Mouse (Mus musculus) v-Abl transformed pro-B cells (cell line): ENCODE data around the gene Smpd4.

ENCODE experiments used
- in situ Hi-C, 2 experiments: fragments of 400-800 bp; cut with MboI; formaldehyde crosslinking; loops; one replicate each; pipeline ENCODE4 v1.15.1; 2025; ENCODE audit not compliant: unreplicated experiment in 2 of 2

Gene Smpd4

DNA sequence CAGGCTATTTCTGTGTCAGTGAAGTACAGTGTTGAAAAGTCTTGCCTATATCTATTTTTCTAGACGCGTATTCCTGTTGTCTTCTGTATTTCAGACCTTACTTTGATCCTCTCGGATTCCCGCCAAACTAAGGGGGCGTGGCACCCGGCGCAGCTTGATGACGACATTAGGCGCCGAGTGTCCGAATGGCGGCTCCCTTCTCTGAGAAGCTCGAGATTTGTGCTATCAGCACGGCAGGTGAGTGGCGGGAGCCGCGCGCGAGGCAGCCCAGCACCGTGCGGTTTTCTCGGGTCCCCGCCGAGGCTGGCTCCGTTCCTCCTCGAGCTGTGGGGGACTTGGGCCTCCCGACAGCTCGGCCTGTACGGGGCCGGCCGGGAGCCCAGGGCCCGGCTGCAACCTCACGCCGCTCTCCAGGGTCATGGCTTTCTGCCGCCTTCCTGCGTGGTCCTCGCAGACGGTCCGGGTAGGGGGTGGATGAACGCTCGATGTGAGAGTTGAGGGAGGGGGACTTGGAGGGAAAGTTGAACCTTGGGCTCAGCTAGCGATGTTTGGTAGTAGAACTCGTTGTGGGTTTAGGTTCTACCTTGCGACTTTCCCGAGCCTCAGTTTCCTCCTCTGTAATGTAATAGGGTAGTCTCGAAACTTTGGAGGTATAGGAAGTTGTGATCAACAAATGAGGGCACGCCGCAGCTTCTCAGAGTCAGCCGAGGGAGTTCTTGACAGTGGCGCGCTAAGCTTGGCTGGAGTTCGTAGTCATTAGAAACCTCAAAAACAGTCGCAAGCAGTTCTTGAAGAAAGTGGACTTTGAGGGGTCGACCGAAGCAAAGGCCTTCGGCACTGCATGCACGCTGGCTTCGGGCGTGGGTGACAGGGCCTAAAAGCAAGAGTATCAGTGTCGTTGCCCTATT is at the start of gene Smpd4:
Gene Smpd4, plus strand, starts transcription at position 157 of the 908 bp plus-strand sequence.
- in situ Hi-C loops = loop anchor here in 1 of 2 experiments (10.0 kb wide), 1 partner anchor 145 kb away; no protein-coding TSS in a partner anchor

DNA sequence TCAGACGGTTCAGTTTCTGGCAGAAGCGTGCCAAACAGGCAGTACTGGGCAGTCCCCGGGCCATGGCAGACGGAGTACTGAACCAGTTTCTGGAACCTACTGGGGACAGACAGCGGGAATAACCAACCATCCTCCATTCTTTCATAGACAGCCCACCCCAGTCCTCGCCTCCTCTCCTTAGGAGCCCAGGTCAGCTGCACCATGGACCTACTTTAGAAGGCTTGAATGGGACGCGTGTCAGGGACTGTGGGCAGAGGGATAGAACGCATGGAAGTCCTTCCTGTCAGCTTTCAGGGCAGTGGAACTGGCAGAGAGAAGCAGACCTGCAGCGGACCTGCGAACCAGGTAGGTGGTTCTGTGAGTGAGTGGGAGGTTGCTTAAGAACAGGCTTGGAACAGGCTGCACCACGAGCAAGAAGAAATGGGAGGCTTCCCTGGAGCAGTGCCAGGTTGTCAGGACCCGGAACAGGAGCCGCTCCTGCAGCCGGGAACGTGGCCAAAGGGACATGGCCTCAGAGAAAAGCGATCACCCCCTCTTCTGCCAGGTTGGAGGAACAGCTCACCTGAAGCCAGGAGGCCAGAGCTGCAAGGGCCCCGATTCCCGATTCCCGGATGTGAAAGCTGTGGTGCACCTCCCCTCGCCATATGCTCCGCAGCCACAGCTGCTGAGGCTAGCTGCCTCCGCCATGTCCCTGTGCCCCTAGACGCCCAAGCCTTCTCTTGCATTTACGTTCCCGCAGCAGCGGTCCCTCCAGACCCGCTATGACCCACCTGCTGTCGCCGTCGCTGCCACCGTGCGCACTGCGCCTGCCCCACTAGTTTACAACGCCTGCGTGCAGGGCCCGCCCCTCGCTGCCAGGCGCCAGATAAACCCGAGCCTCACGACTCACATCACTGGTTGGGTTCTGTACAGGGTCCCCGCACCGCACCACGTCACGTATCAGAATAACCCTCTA is 43.0 kb upstream of the Smpd4 start:
- in situ Hi-C loops = no loop called here

DNA sequence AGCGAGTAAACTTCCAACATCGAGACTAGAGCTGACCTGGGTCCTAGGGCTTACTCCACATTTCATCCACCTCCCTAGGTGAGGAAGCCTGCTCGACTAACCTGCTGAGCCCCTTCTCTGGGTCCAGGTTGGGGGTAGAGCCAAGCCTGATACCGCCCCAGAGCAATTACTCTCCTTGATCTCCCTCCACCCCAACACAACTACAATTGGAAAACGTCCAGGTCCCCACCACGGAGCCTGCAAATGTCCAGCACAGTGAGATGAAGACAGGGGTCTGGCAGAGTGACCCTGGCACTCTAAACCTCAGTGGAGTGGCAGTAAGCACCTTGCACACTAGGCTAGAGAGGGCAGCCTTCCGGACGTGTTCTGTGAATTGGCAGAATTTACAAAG is 42.3 kb upstream of the Smpd4 start:
- in situ Hi-C loops = no loop called here

DNA sequence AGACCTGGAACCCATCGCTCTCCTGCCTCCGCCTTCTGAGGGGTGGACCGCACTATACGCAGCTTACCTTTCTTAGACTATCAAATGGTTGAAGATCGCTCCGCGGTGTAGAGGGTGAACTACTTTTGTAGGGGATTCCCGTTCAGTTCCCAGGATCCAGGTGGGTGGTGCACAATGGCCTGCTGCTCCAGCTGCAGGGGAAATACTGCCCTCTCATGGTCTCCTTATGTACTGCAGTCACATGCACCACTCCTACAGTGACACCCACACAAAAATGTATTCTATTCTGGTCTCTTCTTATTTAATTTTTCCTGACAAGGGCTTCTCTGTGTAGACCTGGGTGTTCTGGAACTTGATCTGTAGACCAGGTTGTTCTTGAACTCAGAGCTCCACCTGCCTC is 36.1 kb upstream of the Smpd4 start, which contains the start of gene Slc7a4:
Gene Slc7a4, minus strand, starts transcription at position 151 of the 400 bp plus-strand sequence.
- in situ Hi-C loops = no loop called here

DNA sequence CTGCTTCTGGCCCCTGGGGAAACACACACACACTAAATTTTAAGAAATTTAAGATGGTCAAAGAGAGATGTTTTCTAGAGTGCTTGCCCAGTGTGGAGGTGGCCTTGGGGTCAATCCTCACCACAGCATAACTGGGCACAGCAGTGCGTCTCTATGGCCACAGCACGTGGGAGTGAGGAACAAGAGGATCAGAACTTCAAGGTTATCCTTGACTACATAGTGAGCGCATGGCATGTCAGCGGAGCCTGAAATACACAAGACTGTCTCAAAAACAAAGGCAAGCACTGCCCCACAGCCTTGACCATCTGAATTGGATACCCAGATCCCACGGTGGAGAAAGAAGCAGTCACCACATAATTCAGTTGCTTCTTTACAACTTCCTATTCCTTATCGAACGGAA is 34.6 kb upstream of the Smpd4 start:
- in situ Hi-C loops = no loop called here

DNA sequence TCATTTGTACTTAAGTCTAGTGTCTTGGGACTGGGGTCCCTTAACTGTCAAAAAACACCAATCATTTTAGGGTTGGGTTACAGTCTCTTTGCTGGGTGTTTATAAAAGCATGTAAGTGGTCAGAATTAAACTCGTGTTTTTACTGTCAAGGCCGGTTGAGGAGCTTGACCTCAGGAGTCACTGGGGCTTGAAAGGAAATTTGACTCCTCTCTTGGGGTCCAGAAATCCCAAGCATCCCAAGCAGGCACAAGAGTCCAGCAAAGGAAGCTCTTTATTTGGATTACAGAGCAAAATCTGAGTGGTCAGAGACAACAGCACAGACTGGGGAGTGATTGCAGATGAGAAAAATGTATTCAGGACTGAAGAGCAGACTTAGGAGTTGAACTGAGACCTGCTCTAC is 28.4 kb upstream of the Smpd4 start:
- in situ Hi-C loops = no loop called here

DNA sequence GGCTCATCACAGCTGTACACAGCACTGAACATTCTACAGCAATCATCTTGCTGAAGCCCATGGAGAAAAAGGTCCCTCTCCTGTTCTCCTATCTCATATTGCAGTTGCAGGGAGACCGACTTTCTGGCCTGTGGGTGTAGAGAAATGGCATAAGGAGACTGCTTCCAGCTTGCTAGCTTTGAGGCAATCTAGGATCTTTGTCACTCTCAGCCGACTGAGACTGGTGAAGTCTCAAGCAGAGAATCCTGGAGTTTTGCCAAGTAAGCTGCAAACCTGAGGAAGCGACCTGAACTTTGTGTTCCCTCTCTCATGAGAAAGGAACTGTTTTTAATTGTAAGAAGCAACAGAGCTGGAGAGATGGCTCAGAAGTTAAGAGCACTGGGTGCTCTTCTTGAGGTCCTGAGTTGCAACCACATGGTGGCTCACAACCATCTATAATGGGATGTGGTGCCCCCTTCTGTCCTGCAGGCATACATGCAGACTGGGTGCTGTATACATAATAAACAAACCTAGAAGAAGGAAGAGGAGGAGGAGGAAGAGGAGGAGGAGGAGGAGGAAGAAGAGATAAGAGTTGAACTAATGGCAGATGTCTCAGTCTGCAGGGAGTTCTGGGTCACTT is 18.1 kb upstream of the Smpd4 start:
- in situ Hi-C loops = no loop called here

DNA sequence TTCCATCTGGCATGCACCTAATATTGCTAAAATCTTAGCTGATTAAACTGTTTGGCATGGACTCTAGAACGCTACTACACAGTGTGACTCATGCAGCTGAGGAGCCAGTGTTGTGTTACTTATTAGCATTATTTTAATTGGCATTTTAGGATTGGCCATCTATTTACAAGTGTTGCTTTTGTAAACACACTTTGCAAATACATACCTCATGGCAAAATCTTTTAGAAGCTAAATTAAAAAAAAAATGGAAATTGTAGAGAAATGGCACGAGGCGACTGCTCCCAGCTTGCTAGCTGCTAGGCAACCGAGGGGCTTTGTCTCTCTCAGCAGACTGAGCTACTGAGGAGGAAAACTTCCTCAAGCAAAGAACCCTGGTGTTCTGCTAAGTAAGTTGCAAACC is 14.2 kb upstream of the Smpd4 start:
- in situ Hi-C loops = no loop called here

DNA sequence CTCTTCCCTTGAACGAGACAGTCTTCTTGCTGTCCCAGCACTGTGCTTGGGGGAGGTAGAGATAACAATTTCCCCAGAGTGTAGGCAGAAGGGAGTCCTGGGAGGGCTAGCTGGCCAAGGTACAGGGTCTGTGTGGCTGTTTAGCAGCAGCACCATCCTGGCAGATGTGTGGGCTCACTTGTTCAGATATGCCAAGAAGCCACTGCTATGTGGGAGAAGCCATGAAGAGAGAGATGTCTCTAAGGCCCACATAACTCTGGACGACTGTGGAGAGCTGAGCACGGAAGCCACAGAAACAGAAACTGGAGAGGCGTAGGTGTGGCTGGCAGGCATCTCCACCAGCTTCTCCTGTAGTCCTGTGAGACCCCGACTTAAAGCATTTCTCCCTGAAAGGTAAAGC is 13.5 kb upstream of the Smpd4 start:
- in situ Hi-C loops = no loop called here

DNA sequence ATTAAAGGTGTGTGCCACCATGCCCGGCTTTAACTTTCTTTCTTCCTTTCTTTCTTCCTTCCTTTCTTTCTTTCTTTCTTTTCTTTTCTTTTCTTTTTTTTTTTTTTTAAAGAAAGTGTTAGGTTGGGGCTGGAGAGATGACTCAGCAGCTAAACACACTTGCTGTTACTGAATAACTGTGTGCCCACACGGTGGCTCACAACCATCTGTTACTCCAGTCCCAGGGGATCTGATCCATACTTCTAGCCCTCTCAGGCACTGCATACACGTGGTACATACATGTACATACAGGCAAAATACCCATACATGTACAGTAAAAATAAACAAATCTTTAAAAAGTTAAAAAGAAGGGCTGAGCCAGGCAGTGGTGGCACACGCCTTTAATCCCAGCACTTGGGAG is 7.8 kb upstream of the Smpd4 start:
- in situ Hi-C loops = loop anchor here in 1 of 2 experiments (10.0 kb wide), 1 partner anchor 137 kb away; no protein-coding TSS in a partner anchor

DNA sequence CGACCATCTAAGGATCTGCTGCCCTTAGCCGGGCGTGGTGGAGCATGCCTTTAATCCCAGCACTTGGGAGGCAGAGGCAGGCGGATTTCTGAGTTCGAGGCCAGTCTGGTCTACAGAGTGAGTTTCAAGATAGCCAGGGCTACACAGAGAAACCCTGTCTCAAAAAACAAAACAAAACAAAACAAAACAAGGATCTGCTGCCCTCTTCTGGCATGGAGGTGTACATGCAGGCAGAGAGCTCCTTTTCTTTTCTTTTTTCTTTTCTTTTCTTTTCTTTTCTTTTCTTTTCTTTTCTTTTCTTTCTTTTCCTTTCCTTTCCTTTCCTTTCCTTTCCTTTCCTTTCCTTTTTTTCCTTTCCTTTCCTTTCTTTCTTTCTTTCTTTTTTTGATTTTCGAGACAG is 4.4 kb upstream of the Smpd4 start:
- in situ Hi-C loops = loop anchor here in 1 of 2 experiments (10.0 kb wide), 1 partner anchor 140 kb away; no protein-coding TSS in a partner anchor

DNA sequence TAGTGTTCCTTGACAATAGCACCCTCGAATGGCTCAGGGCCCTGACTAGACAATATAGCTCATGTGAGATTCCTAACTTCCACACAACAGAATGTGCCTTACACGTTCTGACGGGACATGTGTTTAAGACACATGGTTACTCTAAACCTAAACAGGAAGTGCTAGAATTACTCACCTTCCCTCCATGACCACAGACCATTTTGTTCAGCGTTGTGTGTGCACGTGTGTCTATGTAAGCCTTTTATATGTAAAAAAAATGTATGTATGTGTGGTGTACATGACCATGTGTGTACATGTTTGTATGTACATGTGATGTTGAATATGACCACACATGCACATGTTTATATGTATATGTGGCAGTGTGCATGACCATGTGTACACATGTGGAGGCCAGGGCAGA is 2.9 kb upstream of the Smpd4 start:
- in situ Hi-C loops = loop anchor here in 1 of 2 experiments (10.0 kb wide), 1 partner anchor 141 kb away; no protein-coding TSS in a partner anchor

DNA sequence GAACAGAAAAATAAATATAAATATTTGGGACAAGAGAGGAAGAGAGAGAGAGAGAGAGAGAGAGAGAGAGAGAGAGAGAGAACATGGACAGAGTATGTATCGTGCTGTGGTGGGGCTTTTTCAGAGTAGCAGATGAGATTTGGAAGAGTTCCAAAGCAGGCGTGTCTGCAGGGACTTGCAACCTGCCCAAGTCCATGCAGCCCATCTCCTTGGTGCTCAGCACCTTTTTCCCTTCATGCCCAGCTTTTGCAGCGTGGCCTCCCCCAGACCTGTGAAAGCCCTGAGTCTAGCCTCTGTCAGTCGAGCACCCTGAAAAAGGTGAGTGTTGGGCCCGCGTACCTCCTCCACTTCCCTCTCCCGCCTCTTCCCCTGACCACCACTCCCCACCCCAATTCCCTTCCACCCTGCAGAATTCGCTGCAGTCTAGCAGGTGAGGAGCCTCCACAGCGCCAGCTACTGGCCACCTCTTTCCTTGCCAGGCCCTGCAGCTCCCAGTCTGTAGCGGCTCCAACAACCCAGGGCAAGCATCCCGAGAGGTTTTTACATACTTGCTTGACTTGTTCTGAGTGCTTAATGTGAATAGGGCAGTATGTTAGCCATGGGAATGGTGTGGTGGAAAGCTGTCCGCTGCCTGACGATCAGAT is 1.1 kb upstream of the Smpd4 start:
- in situ Hi-C loops = loop anchor here in 1 of 2 experiments (10.0 kb wide), 1 partner anchor 143 kb away; no protein-coding TSS in a partner anchor

DNA sequence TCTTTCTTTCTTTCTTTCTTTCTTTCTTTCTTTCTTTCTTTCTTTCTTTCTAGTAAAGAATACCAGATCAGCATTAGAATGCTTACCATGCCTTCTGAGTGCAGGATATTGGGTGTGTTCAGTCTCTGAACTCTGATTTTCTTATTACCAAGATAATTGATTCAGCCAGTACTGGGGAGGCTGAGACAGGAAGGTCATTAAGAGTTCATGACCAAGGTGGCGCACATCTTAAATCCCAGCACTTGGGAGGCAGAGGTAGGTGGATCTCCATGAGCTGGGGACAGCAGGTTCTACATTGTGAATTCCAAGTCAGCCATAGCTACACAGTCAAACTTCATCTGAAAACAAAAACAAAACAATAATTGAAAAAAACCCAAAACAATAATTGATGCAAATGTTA is 2.8 kb downstream of the Smpd4 start:
- in situ Hi-C loops = no loop called here

DNA sequence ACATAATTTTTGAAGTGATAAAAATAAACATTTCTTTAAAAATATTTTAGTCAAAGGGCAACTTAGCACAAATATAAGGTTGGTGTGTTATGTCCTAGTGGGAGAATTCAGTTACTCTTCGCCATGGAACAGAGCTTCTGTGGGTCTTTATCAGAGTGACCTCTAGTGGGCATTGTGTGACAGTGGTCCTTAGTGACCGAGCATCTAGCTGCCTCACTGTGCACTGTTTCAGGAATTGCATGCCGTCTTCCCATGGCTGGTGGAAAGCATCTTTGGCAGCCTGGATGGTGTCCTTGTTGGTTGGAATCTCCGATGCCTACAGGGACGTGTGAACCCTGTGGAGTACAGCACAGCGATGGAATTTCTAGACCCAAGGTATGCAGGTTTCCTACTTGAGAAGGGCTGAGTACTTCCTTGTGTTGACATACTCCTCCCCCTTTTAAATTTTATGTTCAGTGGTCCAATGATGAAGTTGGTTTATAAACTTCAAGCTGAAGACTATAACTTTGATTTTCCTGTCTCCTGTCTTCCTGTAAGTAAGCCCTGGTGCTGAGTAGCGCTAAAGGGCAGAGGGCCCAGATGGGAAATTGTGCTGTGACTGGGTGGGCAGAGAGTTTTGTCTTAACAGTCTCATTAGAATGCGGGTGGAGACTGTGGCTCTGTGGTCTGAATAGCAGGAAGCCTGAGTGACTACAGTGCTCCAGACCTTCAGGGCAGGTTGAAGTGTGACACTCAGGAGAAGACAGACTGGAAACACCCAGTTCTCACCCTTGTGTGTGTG is 6.5 kb downstream of the Smpd4 start:
- in situ Hi-C loops = no loop called here

DNA sequence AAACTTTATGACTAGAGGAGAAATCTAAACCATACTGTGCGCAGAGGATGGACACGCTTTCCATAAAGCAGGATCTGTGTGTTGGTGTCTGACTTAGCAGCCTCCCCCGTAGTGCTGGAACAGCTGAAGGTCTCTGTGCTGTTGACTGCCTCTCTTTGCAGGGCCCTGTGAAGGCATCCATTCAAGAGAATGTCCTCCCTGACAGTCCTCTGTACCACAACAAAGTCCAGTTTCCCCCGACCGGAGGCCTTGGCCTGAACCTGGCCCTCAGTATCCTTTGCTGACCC is 7.1 kb downstream of the Smpd4 start:
- in situ Hi-C loops = no loop called here

DNA sequence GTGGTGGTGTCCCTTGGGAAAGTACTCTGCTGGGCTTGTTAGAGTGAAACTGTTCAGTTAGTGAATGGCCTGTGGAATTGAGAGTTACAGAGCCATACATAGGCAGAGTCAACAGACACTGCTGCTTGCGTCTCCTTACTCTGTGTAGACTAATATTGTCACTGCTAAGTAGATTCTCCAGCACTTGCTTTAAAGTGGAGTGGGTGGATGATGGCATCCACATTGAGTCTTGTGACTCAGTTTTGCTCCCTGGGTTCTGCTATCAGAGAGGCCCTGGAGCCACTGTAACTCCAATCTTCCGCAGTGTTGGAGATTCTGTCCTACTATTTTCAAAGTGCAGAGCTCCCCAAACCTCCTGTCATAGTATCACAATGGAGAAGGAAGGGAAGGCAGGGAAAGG is 13.4 kb downstream of the Smpd4 start:
- in situ Hi-C loops = no loop called here

DNA sequence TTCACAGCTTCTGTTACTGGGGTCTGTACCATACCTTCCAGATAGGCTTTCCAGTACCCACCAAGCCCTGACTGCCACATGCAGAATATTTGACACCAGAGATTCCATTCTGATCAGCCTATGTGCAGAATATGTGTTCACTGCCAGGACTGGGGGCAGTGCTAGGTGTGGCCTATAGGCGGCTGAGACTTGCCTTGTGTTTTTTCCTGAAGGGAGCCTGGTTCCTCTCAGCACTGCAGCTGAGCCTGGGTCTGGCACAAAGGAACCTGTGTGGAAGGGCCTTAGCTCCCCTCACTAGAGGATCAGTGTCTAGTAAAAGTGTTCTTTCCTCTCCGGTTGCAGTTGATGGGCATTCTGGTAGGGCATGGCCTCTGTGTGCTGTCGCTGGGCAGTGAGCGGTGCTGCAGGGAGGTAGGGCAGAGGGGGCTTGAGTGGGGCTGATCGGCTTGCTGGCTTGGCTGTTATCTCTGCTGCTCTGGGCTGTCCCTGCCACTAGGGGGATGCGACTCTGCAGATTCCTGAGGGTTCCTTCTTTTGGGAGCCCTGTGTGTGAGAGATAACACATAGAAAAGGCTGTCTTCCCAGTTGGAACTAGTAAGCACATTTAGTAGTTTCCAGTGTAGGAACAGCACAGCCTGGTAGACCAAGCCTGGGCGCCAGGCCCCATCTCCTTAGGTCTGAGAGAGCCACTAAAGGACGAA is 14.5 kb downstream of the Smpd4 start:
- in situ Hi-C loops = no loop called here

DNA sequence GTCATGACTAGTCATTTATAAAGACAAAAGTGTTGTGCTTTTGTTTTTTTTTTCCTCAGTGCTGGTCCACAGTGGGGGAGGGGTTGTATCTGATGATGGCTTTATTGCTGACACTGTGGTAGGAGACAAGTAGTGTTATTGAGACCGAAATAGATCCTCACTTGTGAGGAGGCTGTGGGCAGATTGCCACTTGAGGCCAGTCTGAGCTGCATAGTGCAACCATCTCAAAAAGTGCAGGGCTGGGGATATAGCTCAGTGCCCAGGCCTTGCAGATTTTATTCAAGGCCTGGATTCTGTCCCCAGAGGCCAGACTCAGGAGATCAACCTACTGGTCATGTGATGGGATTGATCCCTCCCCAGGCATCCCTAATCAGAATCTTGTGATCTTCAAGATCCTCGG is 17.8 kb downstream of the Smpd4 start:
- in situ Hi-C loops = no loop called here
